Mouse (Mus musculus): ENCODE measurements at regions not wholly inside any gene's neighbourhood (a gene's known extent, or its start where the extent isn't known, plus 50 kb on each side); places are given as distances from the start of the nearest gene placed in this dataset.

DNA sequence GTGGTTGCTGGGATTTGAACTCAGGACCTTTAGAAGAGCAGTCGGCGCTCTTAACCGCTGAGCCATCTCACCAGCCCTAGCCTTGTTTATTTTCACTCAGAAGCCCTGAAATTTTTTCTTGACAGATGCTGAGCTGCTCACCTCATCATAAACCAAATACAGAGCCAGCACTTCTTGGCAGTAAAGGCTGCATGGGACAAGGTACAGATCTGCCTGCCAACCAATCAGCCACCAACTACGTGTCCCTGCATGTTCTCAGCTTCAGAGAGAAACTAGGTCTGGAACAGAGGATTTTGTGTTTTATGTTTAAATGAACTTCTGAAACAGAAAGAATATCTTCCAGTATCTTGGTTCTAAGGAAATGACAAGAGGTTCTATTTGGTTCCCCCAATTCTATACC lies 365.3 kb downstream of the 9430069I07Rik start:
- TF ChIP-seq CTCF (IDR thresholded peaks at IDR 0.05; ENCODE audit: low read depth): no peak
- TF ChIP-seq EP300 (IDR thresholded peaks at IDR 0.05; ENCODE audit: low read depth): no peak

Measured in liver, embryonic 14.5 days (tissue).